Mouse (Mus musculus) embryonic facial prominence, embryonic 12.5 days (tissue): ENCODE measurements around the gene Akt1. TPM values are rescaled to one million over a fixed set of nuclear protein-coding genes. Genes with fewer than 3 reads are reported as not detected.

Experiments
- ATAC-seq: fragments of 200-750 bp; cut with Nextera tagmentation; 2 replicates; pipeline ENCODE4 v1.8.0; 2017; ENCODE audit not compliant: insufficient number of reproducible peaks, insufficient read depth, low FRiP score, low TSS enrichment
- H3K27ac ChIP-seq: fragments of 300-500 bp; sonication (generic); 2 replicates; pipeline ENCODE4 v1.5.1; 2016; ENCODE audit warnings: mild to moderate bottlenecking
- H3K27me3 ChIP-seq: fragments of 300-500 bp; sonication (generic); 2 replicates; pipeline ENCODE4 v1.6.1; 2016; ENCODE audit warnings: mild to moderate bottlenecking, moderate library complexity
- H3K36me3 ChIP-seq: fragments of 300-500 bp; sonication (generic); 2 replicates; pipeline ENCODE4 v1.6.1; 2016; ENCODE audit warnings: mild to moderate bottlenecking
- H3K4me1 ChIP-seq: fragments of 300-500 bp; sonication (generic); 2 replicates; pipeline ENCODE4 v1.6.1; 2016
- H3K4me2 ChIP-seq: fragments of 300-500 bp; sonication (generic); replicated peaks from 2 replicates; pipeline ENCODE4 v1.6.1; 2016; ENCODE audit warnings: mild to moderate bottlenecking, moderate library complexity
- H3K4me3 ChIP-seq: fragments of 300-500 bp; sonication (generic); 2 replicates; pipeline ENCODE4 v1.5.1; 2016; ENCODE audit warnings: mild to moderate bottlenecking
- H3K9ac ChIP-seq: fragments of 300-500 bp; sonication (generic); 2 replicates; pipeline ENCODE4 v1.6.1; 2016; ENCODE audit warnings: mild to moderate bottlenecking, moderate library complexity
- H3K9me3 ChIP-seq: fragments of 300-500 bp; sonication (generic); 2 replicates; pipeline ENCODE4 v1.6.1; 2016; ENCODE audit warnings: mild to moderate bottlenecking, moderate library complexity
- WGBS: fragments of 180-500 bp; shearing (Covaris S2); methylation state at CpG from one replicate; pipeline ENCODE4 v1.1.7; 2016; 5-methylcytosine and 5-hydroxymethylcytosine counted together
- microRNA-seq: library from miRNA; unstranded; fragments of <30 nt; microRNA quantifications from one replicate; pipeline ENCODE4, GENCODE M21; 2017
- polyA plus RNA-seq: library from polyadenylated mRNA; unstranded; fragments of >200 nt; fragmentation: Nextera tagmentation; extraction: Ambion mirVana; gene quantifications from 2 replicates; pipeline ENCODE4 v1.2.1, GENCODE M21; 2016

Gene Akt1
- polyA plus RNA-seq, 1 experiment from 2014 or later, result 98.8 TPM

DNA sequence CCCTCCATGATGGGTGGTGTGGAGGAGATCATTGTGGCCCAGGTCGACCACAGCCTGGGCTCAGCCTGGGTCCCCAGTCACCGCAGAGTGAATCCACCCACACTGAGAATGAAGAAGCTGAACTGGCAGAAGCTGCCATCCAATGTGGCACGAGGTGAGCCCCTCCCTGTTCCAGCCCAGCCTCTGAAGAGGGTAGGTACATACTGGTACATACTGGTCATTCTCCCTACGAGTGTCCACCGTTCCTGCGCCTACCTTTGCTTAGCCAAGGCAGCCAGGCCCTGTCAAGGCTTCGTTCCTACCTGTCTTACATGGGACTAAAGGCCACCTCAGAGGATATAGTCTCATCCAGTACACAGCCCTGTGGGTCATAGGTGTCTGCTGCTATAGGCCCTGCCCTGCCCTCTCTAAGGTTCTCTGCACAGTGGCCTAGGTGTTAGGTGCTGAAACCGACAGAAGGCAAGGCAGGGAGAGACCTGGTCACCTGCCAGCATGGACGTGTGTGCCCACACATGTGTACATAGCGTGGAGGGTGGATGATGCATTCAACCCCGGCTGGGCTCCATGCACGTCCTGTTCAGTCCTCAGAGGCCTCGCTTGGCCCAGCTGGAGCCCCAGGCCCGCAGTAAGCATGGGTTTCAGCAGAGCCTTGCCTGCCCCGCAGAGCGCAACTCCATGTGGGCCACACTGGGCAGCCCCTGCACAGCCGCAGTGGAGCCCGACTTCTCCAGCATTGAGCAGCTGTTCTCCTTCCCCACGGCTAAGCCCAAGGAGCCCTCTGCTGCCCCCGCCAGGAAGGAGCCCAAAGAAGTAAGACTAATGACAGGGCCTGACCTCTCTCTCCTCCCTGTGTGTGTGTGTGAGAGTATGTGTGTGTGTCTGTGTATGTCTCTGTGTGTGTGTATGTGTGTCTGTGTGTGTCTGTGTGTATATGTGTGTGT, 69.7 kb downstream of the Akt1 start:
- no peaks in the 10 kb centered on the region for H3K9me3 ChIP-seq
- peak overlapping the region; percentile 9; the same call in 1 of the 2 replicates for H3K27ac ChIP-seq
- no peaks in the 10 kb centered on the region for H3K27me3 ChIP-seq
- peaks cover 4% of the 10 kb centered on the region for H3K4me1 ChIP-seq
- 0 out of 2 replicates have a peak overlapping the region, but pooled peaks have one; percentile 8 for H3K9ac ChIP-seq
- H3K4me3 ChIP-seq, result no peak overlapping the region
- H3K4me2 ChIP-seq, result no peak overlapping the region
- 0 out of 2 replicates have a peak, but pooled peaks cover 5% of the 10 kb centered on the region for H3K36me3 ChIP-seq
- WGBS, result 65% methylated on average over 20 of the region's 20 CpGs
- ATAC-seq, result peak; percentile 47; the same call in 1 of the 2 replicates

GRCm38 (mm10) chr12:112604022-112604421, 70.7 kb downstream of the Akt1 start:
- Histone ChIP-seq H3K27ac (no peak overlapping the region), H3K9ac (no peak overlapping the region), H3K27me3 (no peaks in the 10 kb centered on the region), H3K4me2 (no peak overlapping the region), H3K4me1 (peaks cover 6% of the 10 kb centered on the region), H3K4me3 (no peak overlapping the region), H3K9me3 (no peaks in the 10 kb centered on the region), H3K36me3 (0 out of 2 replicates have a peak, but pooled peaks cover 5% of the 10 kb centered on the region)
- 83% methylated on average over 5 of the region's 5 CpGs for WGBS
- no peak for ATAC-seq

Small RNA genes lying within 50 kb of the gene (microRNA-seq; reads per million reads assigned to microRNA genes)
- not detected for gene Mir6939

Other genes starting within 250 kb of the Akt1 start
- 0.13 TPM in 1 of 2 replicates, not detected in the other for gene A530016L24Rik, start 185.4 kb downstream of the Akt1 start, polyA plus RNA-seq
- 1.9 and 2.8 TPM in 2 replicates for gene Tmem179, start 158.1 kb downstream of the Akt1 start, polyA plus RNA-seq
- gene Inf2, start 86.1 kb downstream of the Akt1 start, polyA plus RNA-seq, result 2.9 and 3.1 TPM in 2 replicates
- 5.0 and 6.6 TPM in 2 replicates for gene Adssl1, start 54.8 kb downstream of the Akt1 start, polyA plus RNA-seq
- 205 and 218 TPM in 2 replicates for gene Siva1, start 30.2 kb downstream of the Akt1 start, polyA plus RNA-seq
- gene Zbtb42, start 3.9 kb upstream of the Akt1 start, polyA plus RNA-seq, result 2.1 and 2.5 TPM in 2 replicates
- 17.0 and 19.2 TPM in 2 replicates for gene Cep170b, start 45.6 kb upstream of the Akt1 start, polyA plus RNA-seq
- gene Pld4, start 85.8 kb upstream of the Akt1 start, polyA plus RNA-seq, result 4.9 TPM in 2 replicates
- gene Ahnak2, start 127.8 kb upstream of the Akt1 start, polyA plus RNA-seq, result 0.71 and 0.83 TPM in 2 replicates
- gene Clba1, start 134.1 kb upstream of the Akt1 start, polyA plus RNA-seq, result 9.2 and 9.6 TPM in 2 replicates
- gene Cdca4, start 154.5 kb upstream of the Akt1 start, polyA plus RNA-seq, result 144 and 147 TPM in 2 replicates
- gene Gpr132, start 193.3 kb upstream of the Akt1 start, polyA plus RNA-seq, result 0.23 TPM in 1 of 2 replicates, not detected in the other